Mouse (Mus musculus) cerebellum, adult 11 months (tissue): ENCODE measurements around the gene Rab43.
"Not testable (repeated sequence)": the region's sequence is repeated elsewhere in the genome, so short reads cannot be mapped to it uniquely, and the experiment has no call there.

Experiments used
- DNase-seq: peaks from one replicate; pipeline ENCODE4 v3.0.0; 2022

The Rab43 gene

DNA sequence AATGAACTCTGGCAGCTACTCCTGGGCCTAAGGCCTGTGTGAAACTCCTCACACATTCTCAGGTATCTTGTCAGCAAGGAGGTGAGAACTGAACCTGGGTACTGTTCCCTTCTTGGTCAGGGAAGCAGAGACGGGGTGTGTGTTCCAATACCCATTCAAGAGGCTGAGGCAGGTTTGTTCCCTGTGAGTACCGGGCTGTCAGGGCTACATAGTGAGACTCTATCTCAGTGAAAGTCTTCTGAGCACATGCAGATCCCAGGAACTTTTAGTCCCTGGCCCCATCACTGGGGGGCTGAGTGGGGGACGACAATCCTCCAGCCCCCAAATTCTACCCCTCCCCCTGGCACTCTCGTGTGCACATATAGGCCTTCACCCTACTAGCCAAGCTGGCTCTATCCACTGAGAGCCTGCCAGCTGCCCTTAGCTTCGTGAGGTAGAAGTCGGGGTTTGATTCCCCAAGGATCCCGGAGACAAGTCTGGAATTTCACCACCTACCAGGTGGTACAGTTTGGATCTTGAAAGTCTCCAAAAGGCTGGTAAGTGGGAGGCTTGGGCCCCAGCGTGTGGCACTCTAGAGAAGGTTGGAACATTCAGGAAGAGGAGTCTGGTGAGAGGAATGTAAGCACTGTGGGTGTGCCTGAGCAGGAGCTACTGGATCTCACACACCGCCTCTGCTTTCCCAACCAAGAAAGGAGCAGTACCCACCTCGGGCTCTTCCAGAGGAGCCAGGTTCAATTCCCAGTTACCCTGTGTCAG, 31.2 kb downstream of the Rab43 start:
- no peak for DNase-seq

DNA sequence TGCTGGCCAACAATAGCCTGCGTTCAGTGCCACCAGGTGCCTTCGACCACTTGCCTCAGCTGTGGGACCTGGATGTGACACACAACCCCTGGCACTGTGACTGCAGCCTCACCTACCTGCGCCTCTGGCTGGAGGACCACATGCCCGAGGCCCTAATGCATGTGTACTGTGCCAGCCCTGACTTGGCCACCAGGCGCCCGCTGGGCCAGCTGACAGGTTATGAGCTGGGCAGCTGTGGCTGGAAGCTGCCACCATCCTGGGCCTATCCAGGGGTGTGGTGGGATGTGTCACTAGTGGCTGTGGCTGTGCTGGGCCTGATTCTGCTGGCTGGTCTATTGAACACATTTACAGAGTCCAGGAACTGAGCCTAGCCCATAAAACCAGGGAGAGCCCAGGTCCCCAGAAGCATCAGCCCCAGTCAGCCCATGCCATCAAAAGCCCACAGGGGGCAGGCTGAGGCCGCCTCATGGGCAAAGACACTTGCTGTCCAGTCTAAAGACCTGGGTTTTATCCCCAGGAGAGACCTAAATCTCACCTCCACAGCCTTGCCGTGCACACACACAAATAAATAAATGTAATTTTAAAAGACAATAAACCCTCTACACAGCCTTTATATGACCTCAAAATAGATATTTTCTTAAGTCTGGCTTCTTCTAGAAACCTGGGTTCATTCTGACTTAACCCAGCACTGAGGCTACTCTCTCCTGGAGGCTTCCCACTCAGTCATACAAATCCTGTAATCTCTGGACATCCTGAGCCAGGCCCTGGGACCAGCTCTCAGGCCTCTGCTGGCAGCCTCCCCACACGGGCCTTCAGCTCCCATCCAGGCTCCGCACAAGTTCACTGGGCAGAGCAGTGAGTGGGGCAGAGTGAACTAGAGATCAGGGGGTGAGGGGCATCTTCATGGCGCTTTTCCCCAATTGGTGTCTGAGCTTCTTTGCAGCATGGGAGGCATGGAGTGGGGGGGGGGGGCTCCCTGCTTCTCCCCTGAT, 32.5 kb downstream of the Rab43 start:
- DNase-seq = no peak

DNA sequence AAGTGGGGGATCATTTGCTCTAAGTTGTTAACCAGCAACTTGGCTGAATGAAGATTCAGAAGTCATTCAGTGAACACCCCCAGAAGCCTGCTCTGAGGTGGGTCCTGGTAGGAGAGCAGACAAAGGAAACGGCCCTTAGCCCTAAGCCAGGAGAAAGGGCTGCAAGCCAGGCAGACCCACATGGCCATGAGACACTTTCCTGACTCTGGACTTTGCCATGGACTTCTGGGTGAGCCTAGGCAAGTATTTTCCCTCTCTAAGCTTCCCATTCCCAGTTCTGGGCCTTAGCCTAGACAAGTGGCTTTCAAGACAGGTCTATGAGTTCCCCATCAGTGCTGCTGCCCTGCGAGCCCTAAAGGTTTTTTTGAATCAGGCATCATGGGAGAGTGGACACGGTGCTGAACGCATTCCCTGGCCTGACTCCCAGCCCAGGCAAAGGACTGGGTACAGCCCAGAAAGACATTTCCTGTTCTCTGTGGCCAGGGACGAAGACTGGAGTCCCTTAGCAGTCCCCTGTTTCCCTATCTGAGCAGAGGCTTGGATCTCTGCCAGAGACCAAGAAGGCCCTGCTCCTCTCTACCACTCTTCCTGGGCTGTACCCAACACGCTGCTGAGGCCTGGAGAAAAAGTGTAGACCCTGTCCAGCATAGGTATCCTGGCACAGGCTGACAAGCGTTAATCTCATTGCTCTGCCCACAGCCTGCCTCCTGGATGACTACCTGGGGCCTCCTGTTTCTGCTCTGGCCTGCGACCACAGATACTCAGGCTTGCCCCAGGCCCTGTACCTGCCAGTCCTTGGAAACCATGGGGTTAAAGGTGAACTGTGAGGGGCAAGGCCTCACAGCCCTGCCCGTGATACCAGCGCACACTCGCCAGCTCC, 33.4 kb downstream of the Rab43 start:
- no peak for DNase-seq

DNA sequence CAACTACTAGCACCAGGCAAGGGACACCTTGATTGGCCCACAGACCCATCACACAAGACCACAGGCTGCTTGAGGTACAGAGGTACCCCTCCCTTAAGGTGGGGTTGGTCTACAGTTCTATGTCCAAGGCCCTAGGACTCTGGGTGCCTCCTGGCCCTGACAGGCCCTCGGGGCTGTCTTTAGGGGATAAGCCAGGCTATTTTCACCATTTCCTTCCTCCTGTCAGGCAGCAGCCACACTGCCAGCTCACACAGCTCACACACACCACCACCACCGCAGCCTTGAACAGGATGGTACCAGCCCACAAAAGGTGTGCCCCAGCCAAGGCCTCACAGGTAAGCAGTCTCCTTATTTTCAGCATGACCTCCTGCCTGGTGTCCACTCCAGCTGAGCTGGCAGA, 34.1 kb downstream of the Rab43 start, which contains the start of gene Gp9:
Gene Gp9, plus strand, starts transcription at position 231 of the 400 bp plus-strand sequence.
- no peak for DNase-seq

DNA sequence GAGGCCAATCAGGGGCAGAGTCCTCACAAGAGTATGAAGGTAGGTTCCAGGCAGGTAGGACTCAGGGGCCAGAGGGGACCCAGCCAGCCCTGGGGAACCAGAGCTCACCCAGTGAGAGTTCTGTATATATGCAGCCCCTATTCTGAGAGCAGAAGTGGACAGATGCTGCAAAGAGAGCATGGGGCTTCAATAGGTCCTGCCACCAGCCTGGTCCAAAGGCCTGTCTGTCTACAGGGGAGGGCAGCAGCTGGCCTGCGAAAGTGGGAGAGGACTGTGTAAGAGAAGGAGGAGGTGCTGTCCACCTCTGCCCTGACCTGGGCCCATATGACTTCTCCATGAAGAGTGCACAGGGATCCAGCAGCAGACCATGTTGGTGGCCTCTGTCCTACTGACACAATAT, 35.3 kb downstream of the Rab43 start:
- no peak for DNase-seq

DNA sequence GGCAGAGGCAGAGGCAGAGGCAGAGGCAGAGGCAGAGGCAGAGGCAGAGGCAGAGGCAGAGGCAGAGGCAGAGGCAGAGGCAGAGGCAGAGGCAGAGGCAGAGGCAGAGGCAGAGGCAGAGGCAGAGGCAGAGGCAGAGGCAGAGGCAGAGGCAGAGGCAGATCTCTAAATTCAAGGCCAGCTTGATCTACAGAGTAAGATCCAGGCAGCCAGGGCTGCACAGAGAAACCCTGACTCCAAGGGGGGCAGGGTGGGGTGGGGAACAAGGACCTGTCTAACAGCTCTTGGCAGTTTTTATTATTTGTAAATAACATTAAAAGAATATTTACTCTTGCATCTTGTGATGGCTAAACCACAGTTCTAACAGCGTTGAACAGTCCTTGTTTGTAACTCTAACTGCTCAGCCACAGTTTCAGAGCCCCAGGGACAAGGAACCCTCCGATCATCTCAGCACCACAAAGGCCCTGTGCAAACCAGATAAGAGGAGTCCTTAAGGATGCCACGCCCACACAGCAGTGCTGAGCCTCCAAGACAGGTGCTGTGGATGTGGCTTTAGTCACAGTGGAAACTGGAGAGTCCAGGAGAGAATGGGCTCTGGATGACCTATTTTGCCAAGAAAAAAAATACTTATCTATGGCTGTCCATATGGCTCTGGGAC, 36.2 kb downstream of the Rab43 start:
- DNase-seq = no peak

DNA sequence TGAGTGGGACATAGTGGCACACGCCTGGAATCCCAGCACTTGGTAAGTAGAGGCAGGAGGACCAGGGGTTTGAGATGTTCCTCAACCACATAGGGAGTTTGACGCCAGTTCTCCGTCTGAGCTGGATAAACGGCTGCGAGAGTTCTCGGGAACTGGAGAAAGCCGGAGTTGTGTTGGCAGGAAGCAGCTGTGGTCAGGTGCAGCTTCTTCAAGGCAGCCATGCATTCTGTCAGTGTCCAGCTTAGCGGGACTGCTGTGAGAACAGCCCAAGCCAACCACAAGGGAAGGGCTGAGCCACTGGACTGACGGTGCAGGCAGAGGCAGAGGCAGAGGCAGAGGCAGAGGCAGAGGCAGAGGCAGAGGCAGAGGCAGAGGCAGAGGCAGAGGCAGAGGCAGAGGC, 37.1 kb downstream of the Rab43 start:
- no peak for DNase-seq

DNA sequence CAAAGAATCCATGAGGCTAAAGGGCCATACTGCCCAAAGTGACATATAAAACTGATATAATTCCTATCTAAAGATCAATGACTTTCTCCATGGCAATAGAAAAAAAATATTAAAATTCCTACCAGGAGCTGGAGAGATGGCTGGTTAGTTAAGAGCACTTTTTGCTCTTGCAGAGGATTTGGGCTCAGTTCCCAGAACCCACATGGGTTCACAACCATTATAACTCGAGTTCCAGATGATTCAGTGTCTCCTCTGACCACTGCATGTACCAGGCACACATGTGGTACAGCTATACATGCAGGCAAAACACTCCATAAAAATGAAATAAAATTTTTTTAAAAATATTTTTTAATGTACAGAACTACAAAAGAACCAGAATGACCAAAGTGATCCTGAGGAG, 37.5 kb downstream of the Rab43 start:
- DNase-seq = no peak

DNA sequence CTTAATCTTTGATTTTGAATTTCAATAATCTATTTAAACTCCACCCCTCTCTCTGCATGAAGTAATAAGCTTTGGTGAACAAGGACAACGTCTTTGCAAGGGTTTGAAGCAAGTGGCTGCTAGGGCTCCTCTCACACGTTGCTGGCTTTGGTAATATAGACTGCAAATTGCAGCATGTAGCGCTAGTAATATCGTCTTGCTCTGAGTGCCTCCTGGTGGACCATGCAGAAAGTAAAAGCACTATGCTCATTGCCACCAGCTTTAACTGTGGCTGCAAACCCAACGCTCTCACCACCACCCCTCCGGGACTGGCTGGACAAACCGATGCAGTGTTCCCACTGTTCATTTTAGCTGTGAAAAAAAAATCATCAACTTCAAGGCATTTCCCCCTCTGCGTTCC, 41.3 kb downstream of the Rab43 start:
- DNase-seq = no peak

DNA sequence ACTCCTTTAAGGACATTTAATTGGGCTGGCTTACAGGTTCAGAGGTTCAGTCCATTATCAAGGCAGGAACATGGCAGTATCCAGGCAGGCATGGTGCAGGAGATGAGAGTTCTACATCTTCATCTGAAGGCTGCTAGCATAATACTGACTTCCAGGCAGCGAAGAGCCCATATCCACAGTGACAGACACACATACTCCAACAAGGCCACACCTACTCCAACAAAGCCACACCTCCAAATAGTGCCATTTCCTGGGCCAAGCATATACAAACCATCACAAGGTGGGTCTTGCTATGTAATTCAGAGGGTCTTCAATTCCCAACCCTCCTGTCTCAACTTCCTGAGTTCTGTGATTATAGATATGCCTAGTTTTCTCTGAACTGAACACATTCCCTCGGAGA, 47.7 kb downstream of the Rab43 start:
- not testable (repeated sequence) for DNase-seq

DNA sequence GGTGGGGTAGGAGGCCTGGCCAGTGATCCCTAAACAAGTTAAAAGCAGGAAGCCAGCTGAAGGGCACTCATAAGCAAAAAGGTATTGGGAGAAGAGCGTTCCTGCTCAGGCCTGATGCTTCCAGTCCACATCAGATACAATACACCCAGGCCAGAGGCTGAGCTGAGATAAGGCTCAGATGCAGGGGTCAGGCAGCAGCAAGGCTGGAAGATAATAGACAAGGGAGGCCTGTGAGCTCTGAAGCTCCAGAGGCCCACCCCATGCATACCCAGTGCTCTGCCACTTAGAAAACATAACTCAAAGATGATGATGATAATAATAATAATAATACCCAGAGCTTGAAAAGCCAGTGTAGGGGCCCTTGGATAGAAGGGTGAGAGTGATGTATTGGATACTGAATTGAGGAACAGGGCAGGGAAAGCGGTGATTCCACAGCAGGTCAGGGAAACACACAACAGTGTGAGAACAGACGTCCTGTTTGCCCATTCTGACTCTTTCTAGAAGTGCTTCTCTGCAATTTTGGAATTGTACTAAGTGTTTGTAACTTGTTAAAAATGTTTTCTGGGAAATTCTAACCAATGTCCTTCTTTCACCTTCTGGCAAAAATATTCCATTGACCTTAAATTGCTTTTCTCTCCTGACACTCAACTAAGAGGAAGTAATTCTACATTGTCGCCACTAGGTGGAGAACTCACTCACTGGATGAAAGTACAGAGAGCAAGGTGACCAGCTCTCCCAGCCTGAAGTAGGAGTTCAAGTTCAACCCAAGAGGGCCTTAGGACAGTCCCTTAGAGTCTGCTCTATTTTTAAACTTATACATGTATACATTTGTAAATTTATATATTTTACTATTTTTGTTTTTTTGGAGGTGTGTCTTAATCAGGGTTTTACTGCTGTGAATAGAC, 48.3 kb downstream of the Rab43 start:
- peak; percentile 19 for DNase-seq

DNA sequence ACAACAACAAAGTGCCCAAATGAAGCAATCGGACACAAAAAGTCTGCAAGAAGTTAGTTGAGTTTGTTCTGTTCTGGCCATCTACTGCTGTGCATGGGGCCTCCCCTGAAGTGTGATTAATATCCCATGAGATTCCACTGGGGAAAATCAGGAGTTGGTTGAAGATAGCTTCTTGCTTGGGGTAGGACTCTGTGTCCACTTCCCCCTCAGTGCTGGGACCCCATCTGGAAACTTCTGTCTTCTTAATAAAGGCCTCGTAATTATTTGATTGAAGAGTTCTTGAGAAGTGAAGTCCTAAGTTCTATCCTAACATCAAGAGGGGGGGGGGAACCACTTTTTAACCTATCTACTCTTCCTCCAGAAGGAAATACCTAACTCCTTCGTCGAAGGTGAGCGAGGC, 49.8 kb downstream of the Rab43 start:
- no peak for DNase-seq

DNA sequence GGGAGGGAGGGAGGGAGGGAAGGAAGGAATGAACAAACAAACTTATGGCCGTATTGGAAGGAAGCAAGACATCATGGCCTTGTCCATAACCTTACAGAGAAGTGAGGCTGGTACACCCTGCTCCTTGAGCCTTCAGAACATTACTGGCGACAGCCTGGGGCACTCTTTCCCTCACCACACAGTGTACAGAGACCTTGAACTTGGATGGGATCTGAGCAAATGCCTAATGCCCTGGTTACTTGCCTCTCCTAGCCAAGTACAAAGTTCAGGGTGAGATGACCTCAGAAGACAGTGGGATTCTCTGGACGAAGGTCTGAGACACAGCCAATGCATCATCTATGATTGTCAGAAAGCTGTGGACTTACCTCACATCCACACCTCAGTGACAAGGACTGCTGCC, 52.1 kb downstream of the Rab43 start:
- no peak for DNase-seq

DNA sequence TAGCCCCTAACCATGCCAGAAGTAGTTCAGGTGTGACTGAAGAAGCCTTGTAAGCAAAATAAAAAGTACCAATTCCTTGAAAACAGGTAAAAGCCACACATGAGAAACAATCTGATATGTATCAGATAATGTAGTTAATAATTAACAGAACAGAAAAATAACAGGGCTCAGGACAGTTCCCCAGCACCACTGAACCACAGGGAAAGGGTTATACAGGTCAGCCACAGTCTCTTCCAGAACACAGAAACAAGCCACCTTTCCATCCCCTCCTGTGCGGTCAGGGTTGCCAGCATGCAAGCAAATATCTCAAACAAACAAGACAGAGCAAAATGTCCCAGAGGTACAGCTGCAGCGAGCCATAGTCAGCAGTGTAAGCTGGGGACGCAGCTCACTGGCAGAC, 52.6 kb downstream of the Rab43 start:
- no peak for DNase-seq

DNA sequence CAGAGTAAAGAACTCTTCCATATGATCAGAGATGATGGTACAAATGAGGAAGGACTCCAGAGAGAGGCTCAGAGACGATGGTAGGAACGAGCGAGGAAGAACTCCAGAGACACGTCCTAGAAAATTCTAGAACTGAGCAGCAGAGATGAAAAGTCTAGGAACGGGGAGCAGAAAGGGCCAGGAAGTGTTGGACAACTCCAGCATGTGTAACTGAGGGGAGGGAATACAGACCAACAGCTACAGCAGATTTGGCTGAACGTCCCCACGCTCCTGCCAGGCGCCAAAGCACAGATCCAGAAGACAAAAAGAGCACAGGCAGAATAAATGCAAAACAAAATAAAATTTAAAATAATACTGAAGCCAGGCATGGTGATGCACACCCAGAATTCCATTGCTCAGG, 55.1 kb downstream of the Rab43 start:
- no peak for DNase-seq

DNA sequence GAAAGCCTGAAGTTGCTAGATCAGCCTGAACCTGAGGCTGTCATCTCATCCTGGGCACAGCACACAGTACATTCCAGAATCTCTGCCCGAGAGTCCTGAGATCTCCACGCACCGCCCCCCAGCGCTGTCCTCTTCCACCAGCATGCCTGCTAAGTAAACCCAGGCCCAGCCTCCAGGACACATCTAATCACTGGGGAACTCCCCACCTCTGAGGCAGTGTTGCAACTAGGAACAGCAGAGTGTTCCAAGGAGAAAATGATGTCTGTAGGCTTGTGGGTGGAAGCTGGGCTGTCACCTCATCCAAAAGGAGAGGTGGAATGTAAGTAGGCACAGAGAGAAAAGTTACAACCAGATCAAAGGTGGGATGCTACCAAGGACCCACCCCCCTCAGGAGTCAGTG, 56.8 kb downstream of the Rab43 start:
- no peak for DNase-seq

DNA sequence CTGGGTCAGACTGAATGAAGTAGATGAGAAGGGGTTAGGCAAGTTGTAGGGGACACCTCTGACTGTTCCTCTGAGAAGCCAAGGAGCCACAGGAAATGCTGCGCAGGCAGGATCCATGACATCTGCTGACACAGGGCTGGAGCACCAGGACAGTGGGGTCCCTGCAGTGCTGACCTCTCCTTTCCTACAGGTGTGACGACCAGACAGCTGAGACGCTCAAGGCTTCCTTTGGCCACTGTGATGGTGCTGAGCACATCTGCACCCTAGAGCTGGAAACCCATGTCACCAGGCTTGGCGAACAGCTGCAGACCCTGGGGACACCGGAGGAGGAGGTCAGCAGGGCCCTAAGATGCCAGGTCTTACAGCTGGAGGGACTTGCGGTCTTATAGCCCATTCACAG, 60.4 kb downstream of the Rab43 start:
- DNase-seq = no peak

DNA sequence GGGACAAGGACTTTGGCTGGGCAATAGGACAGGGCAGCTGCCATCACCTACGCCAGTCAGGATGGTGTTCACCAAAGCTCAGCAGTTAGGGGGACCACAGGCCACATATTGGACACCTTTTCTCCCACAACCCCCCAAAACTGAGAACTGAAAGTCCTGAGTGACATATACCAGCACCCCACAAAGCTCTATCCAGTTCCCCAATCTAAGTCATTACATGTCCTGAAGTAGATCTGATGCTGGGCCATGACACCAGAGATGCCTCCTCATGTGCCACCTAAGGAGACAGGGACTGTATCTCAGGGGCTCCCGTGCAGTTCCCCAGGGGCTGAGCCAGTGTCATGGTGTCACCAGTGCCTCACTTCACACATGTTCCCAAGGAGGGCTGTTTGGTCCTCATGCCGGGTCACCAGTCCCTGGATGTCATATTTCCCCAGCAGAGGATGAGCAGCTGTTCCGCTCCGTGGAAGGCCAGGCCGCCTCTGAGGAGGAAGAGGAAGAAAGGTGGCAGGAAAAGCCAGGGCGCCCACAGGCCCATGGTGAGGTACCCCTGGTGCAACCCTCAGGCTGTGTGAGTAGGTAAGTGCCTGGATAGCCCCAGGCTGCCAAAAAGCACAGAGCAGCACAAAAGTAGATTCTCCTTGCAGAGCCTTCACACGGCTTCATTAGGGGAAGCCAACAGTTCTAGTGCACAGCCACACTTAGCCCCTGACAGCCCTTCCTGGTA, 61.6 kb downstream of the Rab43 start:
- no peak for DNase-seq

DNA sequence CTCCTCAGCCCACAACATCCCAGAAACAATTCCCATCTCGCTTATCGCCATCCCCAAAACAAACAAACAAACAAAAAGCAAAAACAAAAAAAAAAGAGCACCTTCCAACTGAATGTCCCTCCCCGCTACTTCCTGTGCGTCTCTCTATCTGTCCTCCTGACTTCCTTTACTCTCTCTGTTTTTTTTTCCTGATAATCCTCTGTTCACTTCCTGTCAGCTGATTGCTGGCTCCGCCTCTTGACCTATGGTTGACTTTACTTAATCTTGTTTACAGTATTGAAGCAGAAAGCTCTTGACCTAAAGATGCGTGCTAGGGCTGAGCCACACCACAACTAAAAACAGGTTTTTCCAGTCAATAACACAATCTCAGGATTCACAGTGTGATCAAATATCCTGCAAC, 63.4 kb downstream of the Rab43 start:
- DNase-seq = no peak

DNA sequence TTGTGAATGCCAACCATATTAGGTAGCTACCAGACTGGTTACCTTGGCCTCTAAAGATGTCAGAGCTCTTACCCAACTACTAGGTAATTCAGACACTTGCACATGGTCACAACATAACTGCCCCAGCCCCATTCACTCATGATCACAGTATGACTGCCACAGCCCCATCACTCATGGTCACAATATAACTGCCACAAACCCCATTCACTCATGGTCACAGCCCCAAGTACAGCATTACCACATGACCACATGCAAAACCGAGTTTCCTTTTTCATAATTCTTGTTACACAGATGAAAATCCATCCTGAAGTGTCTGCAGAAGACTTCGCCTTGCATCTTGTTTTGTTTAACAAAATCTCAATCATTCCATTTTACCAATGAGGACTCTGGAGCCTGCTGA, 63.9 kb downstream of the Rab43 start:
- DNase-seq = no peak

DNA sequence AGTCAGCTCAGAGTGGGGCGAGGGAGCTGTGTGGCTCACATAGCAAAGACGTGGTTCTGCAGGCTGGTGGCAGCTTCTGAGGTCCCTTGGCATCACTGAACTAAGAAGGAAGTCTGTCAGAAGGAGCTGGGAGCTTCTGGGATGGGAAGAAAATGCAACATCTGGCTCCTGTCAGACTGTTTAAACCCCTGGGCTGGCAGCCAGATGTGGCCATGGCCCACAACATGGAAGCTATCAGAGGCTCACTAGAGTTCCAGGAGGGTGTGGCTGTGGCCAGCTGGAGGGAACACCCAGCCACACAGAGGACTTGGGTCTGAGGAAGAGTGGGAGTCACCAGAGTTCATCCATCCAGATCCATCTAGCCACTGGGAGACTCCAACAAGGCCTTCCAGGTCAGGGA, 65.1 kb downstream of the Rab43 start:
- no peak for DNase-seq
